Comparison of ENCODE assay signal across 15 mouse cellular contexts in genomic region chr13:3372701-3373100, GRCm38 (mm10).
DNase-seq lines count a peak whose midpoint lies in the region; ATAC-seq lines count a peak whose summit lies in the region.
"Had no signal": no experiment of that assay in that cellular context is flagged by ENCODE, and none has a peak within 500 bp of the region (broad histone marks: within the 10 kb centered on the region; RNA-seq: fewer than 3 reads in every experiment).

No protein-coding gene starts in this region.

- H3K27ac ChIP-seq in midbrain, embryonic 14.5 days (replicated peaks; ENCODE audit: low read depth, low read length), result no peak overlapping the region
- H3K27ac ChIP-seq in midbrain, embryonic 13.5 days, result no peak overlapping the region
- H3K27ac ChIP-seq: embryonic facial prominence, embryonic 15.5 days; heart, embryonic 13.5 days; hindbrain, embryonic 15.5 days; left cerebral cortex, adult 2 months; liver, embryonic 15.5 days had no signal

- no peaks in the 10 kb centered on the region for H3K36me3 ChIP-seq in midbrain, embryonic 14.5 days (ENCODE audit: control insufficient read depth, insufficient read depth, low read length)
- no peaks in the 10 kb centered on the region for H3K36me3 ChIP-seq in midbrain, embryonic 13.5 days
- H3K36me3 ChIP-seq: embryonic facial prominence, embryonic 15.5 days; heart, embryonic 13.5 days; hindbrain, embryonic 15.5 days; liver, embryonic 15.5 days had no signal

- H3K4me1 ChIP-seq in midbrain, embryonic 14.5 days (ENCODE audit: control insufficient read depth, insufficient read depth, low read length), result no peaks in the 10 kb centered on the region
- H3K4me1 ChIP-seq in midbrain, embryonic 13.5 days (replicated peaks), result no peaks in the 10 kb centered on the region
- H3K4me1 ChIP-seq: embryonic facial prominence, embryonic 15.5 days; heart, embryonic 13.5 days; hindbrain, embryonic 15.5 days; liver, embryonic 15.5 days; megakaryocyte, embryonic 14.5 days had no signal

- WGBS in midbrain, embryonic 14.5 days, result 75% methylated on average over 6 of the region's 6 CpGs
- WGBS in midbrain, embryonic 13.5 days, result 66% methylated on average over 6 of the region's 6 CpGs

- no peaks in the 10 kb centered on the region for H3K9me3 ChIP-seq in midbrain, embryonic 14.5 days (ENCODE audit: control insufficient read depth, low read length)
- peaks cover 5% of the 10 kb centered on the region; the same call in 1 of the 2 replicates for H3K9me3 ChIP-seq in midbrain, embryonic 13.5 days
- H3K9me3 ChIP-seq: embryonic facial prominence, embryonic 15.5 days; heart, embryonic 13.5 days; hindbrain, embryonic 15.5 days; liver, embryonic 15.5 days; megakaryocyte, embryonic 14.5 days had no signal

- peak; percentile 8 for DNase-seq in midbrain, embryonic 14.5 days
- peak; percentile 20 for DNase-seq in MN1 (ENCODE audit: low spot score)
- DNase-seq in c-Kit-positive CD71-positive TER-119-positive erythroid progenitor cells, embryonic 14.5 days (ENCODE audit: low spot score), result peak; percentile 35
- peak; percentile 29 for DNase-seq in skeletal muscle tissue, adult 2 months (ENCODE audit: low read depth, low spot score)
- DNase-seq in ovary, postnatal 10 days (ENCODE audit: low spot score), result no peak
- no peak for DNase-seq in gastrocnemius, postnatal 36 days
- DNase-seq: cerebellum, adult 11-12 months had no signal

- no peak overlapping the region for H3K9ac ChIP-seq in midbrain, embryonic 14.5 days (replicated peaks; ENCODE audit: low read length)
- H3K9ac ChIP-seq in midbrain, embryonic 13.5 days (replicated peaks), result no peak overlapping the region
- H3K9ac ChIP-seq: embryonic facial prominence, embryonic 15.5 days; heart, embryonic 13.5 days; hindbrain, embryonic 15.5 days; liver, embryonic 15.5 days had no signal

- no peak for ATAC-seq in midbrain, embryonic 14.5 days (ENCODE audit: low FRiP score, low TSS enrichment)
- no peak for ATAC-seq in midbrain, embryonic 13.5 days
- no peak for ATAC-seq in erythroblast, adult 5-6 weeks (replicated peaks; ENCODE audit: low FRiP score, poor library complexity, severe bottlenecking)

- intact Hi-C loops in gastrocnemius, postnatal 36 days (cut with DNase I), result no loop called here

- H3K27me3 ChIP-seq in midbrain, embryonic 14.5 days (ENCODE audit: control insufficient read depth, insufficient read depth, low read length), result no peaks in the 10 kb centered on the region
- no peaks in the 10 kb centered on the region for H3K27me3 ChIP-seq in midbrain, embryonic 13.5 days
- H3K27me3 ChIP-seq: embryonic facial prominence, embryonic 15.5 days; heart, embryonic 13.5 days; hindbrain, embryonic 15.5 days; liver, embryonic 15.5 days; megakaryocyte, embryonic 14.5 days had no signal

- no peak overlapping the region for H3K4me2 ChIP-seq in midbrain, embryonic 14.5 days (ENCODE audit: low read length)
- no peak overlapping the region for H3K4me2 ChIP-seq in midbrain, embryonic 13.5 days (replicated peaks)
- H3K4me2 ChIP-seq: embryonic facial prominence, embryonic 15.5 days; heart, embryonic 13.5 days; hindbrain, embryonic 15.5 days; liver, embryonic 15.5 days had no signal

- H3K4me3 ChIP-seq in midbrain, embryonic 14.5 days (replicated peaks; ENCODE audit: low read depth, low read length), result no peak overlapping the region
- no peak overlapping the region for H3K4me3 ChIP-seq in midbrain, embryonic 13.5 days (replicated peaks)
- H3K4me3 ChIP-seq: embryonic facial prominence, embryonic 15.5 days; heart, embryonic 13.5 days; hindbrain, embryonic 15.5 days; left cerebral cortex, adult 2 months; liver, embryonic 15.5 days; megakaryocyte, embryonic 14.5 days had no signal

Comparison
In these comparisons a context has a peak if more than half of its experiments do, and no peak if none do; other contexts are left out.
1. DNase-seq: peak in midbrain, embryonic 14.5 days (single experiment), MN1 (single experiment), c-Kit-positive CD71-positive TER-119-positive erythroid progenitor cells, embryonic 14.5 days (single experiment) and skeletal muscle tissue, adult 2 months (single experiment); none in ovary, postnatal 10 days (single experiment) and gastrocnemius, postnatal 36 days (0 of 2).